Mouse (Mus musculus) lung, embryonic 14.5 days (tissue): ENCODE data around the gene Clec12a. TPM values are rescaled to one million over a fixed set of nuclear protein-coding genes. Genes with fewer than 3 reads are reported as not detected.

Experiments
- ATAC-seq: fragments of 200-750 bp; cut with Nextera tagmentation; 2 replicates; pipeline ENCODE4 v1.8.0; 2017; ENCODE audit warnings: mild to moderate bottlenecking, moderate TSS enrichment, moderate library complexity; ENCODE audit not compliant: insufficient read depth
- DNase-seq: peaks from one replicate; pipeline ENCODE4 v3.0.0-alpha.2; 2015
- H3K27ac ChIP-seq: fragments of 300-500 bp; sonication (generic); 2 replicates; pipeline ENCODE4 v1.5.1; 2014; ENCODE audit warnings: low read depth, mild to moderate bottlenecking, moderate library complexity
- H3K27me3 ChIP-seq: fragments of 300-500 bp; sonication (generic); 2 replicates; pipeline ENCODE4 v1.6.1; 2014; ENCODE audit warnings: low read length, control low read depth; ENCODE audit not compliant: insufficient read depth
- H3K36me3 ChIP-seq: fragments of 300-500 bp; sonication (generic); 2 replicates; pipeline ENCODE4 v1.6.1; 2014; ENCODE audit warnings: control low read depth; ENCODE audit not compliant: insufficient read depth
- H3K4me1 ChIP-seq: fragments of 300-500 bp; sonication (generic); 2 replicates; pipeline ENCODE4 v1.6.1; 2014; ENCODE audit warnings: antibody characterized with exemption, control low read depth; ENCODE audit not compliant: insufficient read depth
- H3K4me2 ChIP-seq: fragments of 300-500 bp; sonication (generic); 2 replicates; pipeline ENCODE4 v1.6.1; 2014; ENCODE audit warnings: mild to moderate bottlenecking
- H3K4me3 ChIP-seq: fragments of 300-500 bp; sonication (generic); 2 replicates; pipeline ENCODE4 v1.5.1; 2014; ENCODE audit warnings: low read depth, low read length
- H3K9ac ChIP-seq: fragments of 300-500 bp; sonication (generic); 2 replicates; pipeline ENCODE4 v1.6.1; 2014
- H3K9me3 ChIP-seq: fragments of 300-500 bp; sonication (generic); 2 replicates; pipeline ENCODE4 v1.6.1; 2016; ENCODE audit warnings: low read depth, low read length, control low read depth
- CTCF ChIP-seq: IDR thresholded peaks from 2 replicates; pipeline ENCODE4 v1.5.1; 2016; ENCODE audit warnings: antibody characterized with exemption, low read depth
- WGBS: fragments of 180-500 bp; shearing (Covaris S2); extraction: QIAGEN DNeasy Blood & Tissue Kit; methylation state at CpG from one replicate; pipeline ENCODE4 v1.1.7; 2014; 5-methylcytosine and 5-hydroxymethylcytosine counted together
- polyA plus RNA-seq: library from polyadenylated mRNA; unstranded; fragments of >200 nt; fragmentation: Nextera tagmentation; extraction: Ambion mirVana; gene quantifications from 2 replicates; pipeline ENCODE4 v1.2.1, GENCODE M21; 2014

Gene Clec12a
- polyA plus RNA-seq, 1 experiment from 2014 or later: 2.7 TPM

GRCm38 (mm10) chr6:129380454-129380853 lies 38.0 kb downstream of the Clec12a start:
- Histone ChIP-seq H3K4me3 (no peak overlapping the region), H3K4me2 (no peak overlapping the region), H3K9ac (no peak overlapping the region), H3K27me3 (no peaks in the 10 kb centered on the region), H3K27ac (no peak overlapping the region), H3K4me1 (no peaks in the 10 kb centered on the region), H3K36me3 (no peaks in the 10 kb centered on the region), H3K9me3 (no peaks in the 10 kb centered on the region)
- WGBS: 59% methylated on average over 4 of the region's 4 CpGs
- TF ChIP-seq CTCF: no peak
- DNase-seq (no peak), ATAC-seq (no peak)

DNA sequence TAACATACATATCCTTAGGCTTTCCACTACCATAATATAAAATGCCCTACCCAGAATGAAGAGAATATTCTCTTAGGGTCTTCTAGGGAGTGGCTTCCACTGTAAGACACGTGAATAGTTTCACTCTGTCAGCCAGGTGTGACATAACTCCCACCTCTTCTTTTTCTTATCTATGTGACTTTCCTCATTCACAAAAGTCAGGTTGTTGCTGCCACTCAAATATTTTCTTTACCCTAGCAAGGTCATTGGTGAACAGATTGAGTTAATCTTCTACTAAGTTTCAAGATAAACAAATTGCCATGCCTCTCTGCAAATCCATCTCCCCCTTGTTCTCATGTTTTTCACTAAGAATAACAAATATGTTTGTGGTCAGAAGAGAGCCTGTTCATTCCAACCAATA lies 39.2 kb downstream of the Clec12a start:
- H3K9me3 ChIP-seq: no peaks in the 10 kb centered on the region
- no peak overlapping the region for H3K4me2 ChIP-seq
- 0 out of 2 replicates have a peak, but pooled peaks cover 2% of the 10 kb centered on the region for H3K4me1 ChIP-seq
- H3K27me3 ChIP-seq: no peaks in the 10 kb centered on the region
- no peak for TF ChIP-seq CTCF
- no peaks in the 10 kb centered on the region for H3K36me3 ChIP-seq
- DNase-seq (no peak), ATAC-seq (no peak)
- H3K9ac ChIP-seq: no peak overlapping the region
- H3K4me3 ChIP-seq: no peak overlapping the region
- no peak overlapping the region for H3K27ac ChIP-seq
- 33% methylated on average over 1 of the region's 1 CpGs for WGBS

GRCm38 (mm10) chr6:129383466-129383865 lies 41.0 kb downstream of the Clec12a start:
- H3K27me3 ChIP-seq: no peaks in the 10 kb centered on the region
- no peaks in the 10 kb centered on the region for H3K9me3 ChIP-seq
- TF ChIP-seq CTCF: no peak
- no peaks in the 10 kb centered on the region for H3K36me3 ChIP-seq
- no peak overlapping the region for H3K4me3 ChIP-seq
- no peak overlapping the region for H3K27ac ChIP-seq
- H3K4me1 ChIP-seq: 0 out of 2 replicates have a peak, but pooled peaks cover 3% of the 10 kb centered on the region
- ATAC-seq (peak; percentile 54; the same call in 1 of the 2 replicates), DNase-seq (peak; percentile 43)
- no peak overlapping the region for H3K4me2 ChIP-seq
- H3K9ac ChIP-seq: no peak overlapping the region
- WGBS: 36% methylated on average over 3 of the region's 3 CpGs

DNA sequence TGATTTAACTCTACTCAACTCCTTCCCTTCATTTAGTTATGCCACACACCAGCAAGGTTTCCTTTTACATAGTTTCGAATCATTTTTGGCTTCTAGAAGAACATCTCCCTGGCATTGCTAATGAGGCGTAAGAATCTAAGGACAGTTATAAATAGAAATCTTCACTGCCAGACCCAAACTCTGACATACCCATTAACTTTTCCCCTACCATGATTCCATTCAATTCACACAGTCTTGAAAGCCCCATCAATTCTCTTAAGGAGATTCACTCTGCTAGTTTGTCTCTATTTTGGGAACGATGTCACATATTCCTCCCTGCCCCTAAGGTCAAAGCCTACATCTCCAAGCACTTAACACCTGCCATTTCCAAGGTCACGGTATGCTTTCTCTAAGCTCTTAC lies 42.5 kb downstream of the Clec12a start:
- no peak overlapping the region for H3K27ac ChIP-seq
- no peaks in the 10 kb centered on the region for H3K36me3 ChIP-seq
- no peak overlapping the region for H3K4me2 ChIP-seq
- DNase-seq (no peak), ATAC-seq (no peak)
- H3K9ac ChIP-seq: no peak overlapping the region
- no peaks in the 10 kb centered on the region for H3K9me3 ChIP-seq
- H3K4me3 ChIP-seq: no peak overlapping the region
- 80% methylated on average over 4 of the region's 4 CpGs for WGBS
- H3K4me1 ChIP-seq: 0 out of 2 replicates have a peak, but pooled peaks cover 3% of the 10 kb centered on the region
- H3K27me3 ChIP-seq: no peaks in the 10 kb centered on the region
- no peak for TF ChIP-seq CTCF

- no peak within 1 kb of the TSS for H3K27ac ChIP-seq
- no peaks in the 10 kb centered on the region for H3K27me3 ChIP-seq
- H3K4me3 ChIP-seq: no peak within 1 kb of the TSS
- no peak for DNase-seq
- no peak within 1 kb of the TSS for H3K4me2 ChIP-seq
- no peaks in the 10 kb centered on the region for H3K36me3 ChIP-seq
- peak; percentile 10; the same call in 1 of the 2 replicates for ATAC-seq
- H3K9ac ChIP-seq: no peak within 1 kb of the TSS
- TF ChIP-seq CTCF: no peak
- H3K9me3 ChIP-seq: no peaks in the 10 kb centered on the region
- H3K4me1 ChIP-seq: 0 out of 2 replicates have a peak, but pooled peaks cover 3% of the 10 kb centered on the region
- 61% methylated on average over 2 of the region's 2 CpGs for WGBS
These were observed 43.3 kb downstream of the Clec12a start, which contains the start of gene Clec12b for GRCm38 (mm10) chr6:129385774-129386173. Gene Clec12b (minus strand): TSS chr6:129385874.

GRCm38 (mm10) chr6:129393087-129393720 lies 50.7 kb downstream of the Clec12a start:
- Histone ChIP-seq H3K4me2 (no peak overlapping the region), H3K9me3 (no peaks in the 10 kb centered on the region), H3K36me3 (no peaks in the 10 kb centered on the region), H3K9ac (no peak overlapping the region), H3K4me1 (no peaks in the 10 kb centered on the region), H3K27ac (no peak overlapping the region), H3K27me3 (no peaks in the 10 kb centered on the region), H3K4me3 (no peak overlapping the region)
- ATAC-seq: peak; percentile 31; the same call in 1 of the 2 replicates
- DNase-seq: peak; percentile 79
- 16% methylated on average over 2 of the region's 2 CpGs for WGBS
- peak; percentile 67 for TF ChIP-seq CTCF

DNA sequence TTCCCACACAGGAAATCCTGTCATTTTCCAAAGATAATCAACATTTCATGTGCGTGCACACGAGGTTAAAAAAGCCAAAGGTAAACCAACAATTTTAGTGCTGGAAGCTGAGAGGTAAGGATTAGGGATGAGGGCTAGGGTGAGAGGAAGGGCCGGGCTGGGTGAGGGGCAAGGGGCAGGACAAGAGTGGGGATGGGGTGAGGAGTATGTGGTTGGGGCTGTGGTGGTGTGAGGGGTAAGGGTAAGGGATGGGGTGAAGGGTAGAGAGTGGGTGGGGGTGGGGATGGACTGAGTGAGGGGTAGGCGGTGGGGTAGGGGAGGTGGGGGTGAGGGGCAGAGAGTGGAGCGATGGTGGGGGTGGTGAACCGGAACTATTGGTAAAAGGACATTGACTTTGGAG lies 51.2 kb downstream of the Clec12a start:
- Histone ChIP-seq H3K9ac (no peak overlapping the region), H3K4me3 (no peak overlapping the region), H3K9me3 (no peaks in the 10 kb centered on the region), H3K27ac (no peak overlapping the region), H3K36me3 (no peaks in the 10 kb centered on the region), H3K4me1 (no peaks in the 10 kb centered on the region), H3K27me3 (no peaks in the 10 kb centered on the region), H3K4me2 (no peak overlapping the region)
- TF ChIP-seq CTCF: no peak
- ATAC-seq (peak; percentile 68; the same call in 1 of the 2 replicates), DNase-seq (peak; percentile 15)
- WGBS: 56% methylated on average over 6 of the region's 6 CpGs
